Mouse (Mus musculus): ENCODE results near the gene A030005L19Rik.
"Not testable (repeated sequence)": the region's sequence is repeated elsewhere in the genome, so short reads cannot be mapped to it uniquely, and the experiment has no call there.

Gene A030005L19Rik

DNA sequence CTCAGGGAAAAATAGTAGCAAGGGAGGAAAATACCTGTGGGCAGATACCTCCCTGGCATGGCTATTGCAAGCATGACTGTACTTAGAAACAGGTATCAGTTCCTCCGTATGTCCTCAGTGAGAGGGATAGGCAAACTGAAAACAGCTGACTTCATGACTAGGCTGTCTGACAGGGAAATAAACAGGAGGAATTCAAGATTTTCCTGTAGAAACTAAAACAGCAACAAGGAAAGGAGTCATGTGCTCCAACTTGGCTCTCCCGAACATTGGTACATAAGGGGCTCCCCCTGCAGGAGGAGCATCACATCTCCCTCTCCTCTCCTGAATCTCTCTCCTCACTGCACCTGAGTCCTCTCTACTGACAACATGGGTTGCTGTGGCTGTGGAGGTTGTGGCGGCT is at the start of gene A030005L19Rik:
A030005L19Rik (plus strand) TSS at position 301 of the 400 bp plus-strand sequence.
- no peak for DNase-seq (ENCODE audit: low spot score)

- peak; percentile 11 for DNase-seq (ENCODE audit: low spot score)
Observed at GRCm38 (mm10) chr1:82870202-82870601, 42.9 kb upstream of the A030005L19Rik start.

DNA sequence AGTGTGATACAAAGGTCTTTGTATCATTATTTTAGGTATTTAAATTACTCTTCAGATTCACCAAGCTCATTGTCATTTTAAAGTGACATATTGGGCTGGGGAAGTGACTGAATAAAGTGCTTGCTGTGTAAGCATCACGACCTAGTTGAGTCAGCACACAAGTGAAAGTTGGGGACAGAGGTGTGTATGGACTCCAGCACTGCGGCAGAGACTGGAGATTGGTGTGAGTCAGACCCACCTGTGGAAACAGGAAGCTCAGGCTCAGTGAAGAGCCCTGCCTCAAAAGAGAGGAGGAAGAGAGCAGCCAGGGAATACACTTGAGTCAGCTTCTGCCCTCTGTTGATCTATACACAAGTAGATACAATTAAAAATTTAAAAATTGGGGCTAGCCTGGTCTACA is 34.0 kb upstream of the A030005L19Rik start:
- no peak for DNase-seq (ENCODE audit: low spot score)

DNA sequence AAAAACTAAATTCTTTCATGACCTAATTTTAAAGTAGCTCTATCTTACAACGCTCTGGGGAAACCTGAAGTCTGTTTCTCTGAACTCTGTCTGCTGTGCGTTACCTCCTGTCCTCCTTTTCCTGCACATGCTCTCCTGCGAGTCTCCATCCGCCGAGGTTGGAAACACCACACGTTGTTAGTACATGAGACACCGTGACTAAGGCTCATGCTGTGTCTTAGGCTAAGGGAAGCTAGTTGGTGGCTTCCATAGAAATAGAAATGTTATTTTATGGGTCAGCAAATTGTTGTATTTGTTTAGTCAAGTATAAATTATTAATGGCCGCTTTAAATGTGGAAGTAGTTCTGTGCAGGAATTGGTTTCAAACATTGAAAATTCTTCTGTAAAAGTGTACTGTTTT is 32.9 kb upstream of the A030005L19Rik start:
- no peak for DNase-seq (ENCODE audit: low spot score)

DNA sequence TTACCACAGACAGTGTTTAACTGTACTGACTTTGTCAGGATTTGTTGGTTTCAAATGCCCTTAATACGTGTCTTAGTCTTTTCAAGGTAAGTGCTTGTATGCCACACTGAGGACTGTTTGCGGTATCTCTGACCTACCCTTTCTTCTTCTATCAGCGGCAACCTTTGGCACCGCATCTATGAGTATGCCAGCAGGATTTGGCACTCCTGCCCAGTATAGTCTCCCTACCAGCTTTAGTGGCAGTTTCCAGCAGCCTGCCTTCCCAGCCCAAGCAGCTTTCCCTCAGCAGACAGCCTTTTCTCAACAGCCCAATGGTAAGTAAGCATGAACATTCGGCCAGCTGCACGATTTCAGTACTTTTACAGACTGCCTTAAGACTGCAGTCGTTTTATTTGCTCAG is 19.9 kb upstream of the A030005L19Rik start:
- DNase-seq (ENCODE audit: low spot score): no peak

- DNase-seq (ENCODE audit: low spot score): no peak
Observed at GRCm38 (mm10) chr1:82900567-82900966, 12.6 kb upstream of the A030005L19Rik start.

DNA sequence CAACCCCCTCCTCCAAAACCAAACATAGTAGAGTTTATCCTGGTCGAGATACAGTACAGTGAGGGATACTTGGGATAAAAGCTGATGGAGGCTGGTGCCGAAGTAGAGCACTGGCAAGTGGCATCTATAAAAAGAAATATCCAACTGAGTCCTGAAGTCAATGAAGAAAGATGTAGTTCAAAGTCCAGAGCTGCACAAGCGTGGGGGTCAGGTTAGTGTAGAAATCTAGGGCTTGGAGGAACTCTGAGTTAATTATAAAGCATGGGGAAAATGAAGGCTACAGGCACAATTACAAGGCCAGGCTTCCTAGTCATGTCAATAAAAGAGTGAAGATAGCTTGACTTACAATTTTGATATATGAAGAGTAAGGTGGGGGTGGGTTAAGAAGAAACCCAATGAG is 11.9 kb upstream of the A030005L19Rik start:
- DNase-seq (ENCODE audit: low spot score): no peak

DNA sequence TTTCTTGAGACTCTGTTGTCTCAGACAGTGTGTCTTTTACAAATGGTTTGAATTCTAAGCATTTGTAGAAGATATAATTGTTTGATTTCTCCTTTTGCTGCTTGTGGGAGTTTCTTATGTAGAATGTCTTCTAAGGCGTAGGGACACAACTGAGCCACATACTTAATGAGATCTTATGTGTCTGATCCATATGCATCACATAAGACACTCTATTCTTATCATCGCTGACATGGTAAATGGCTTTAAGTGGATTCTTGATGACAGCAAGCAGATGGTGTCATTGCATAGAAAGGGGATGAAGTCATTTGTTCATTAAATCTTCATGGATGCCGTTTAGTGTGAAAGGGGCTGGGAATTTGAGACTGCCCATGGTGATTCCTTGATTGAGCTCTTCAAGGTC is 7.2 kb upstream of the A030005L19Rik start:
- no peak for DNase-seq (ENCODE audit: low spot score)

DNA sequence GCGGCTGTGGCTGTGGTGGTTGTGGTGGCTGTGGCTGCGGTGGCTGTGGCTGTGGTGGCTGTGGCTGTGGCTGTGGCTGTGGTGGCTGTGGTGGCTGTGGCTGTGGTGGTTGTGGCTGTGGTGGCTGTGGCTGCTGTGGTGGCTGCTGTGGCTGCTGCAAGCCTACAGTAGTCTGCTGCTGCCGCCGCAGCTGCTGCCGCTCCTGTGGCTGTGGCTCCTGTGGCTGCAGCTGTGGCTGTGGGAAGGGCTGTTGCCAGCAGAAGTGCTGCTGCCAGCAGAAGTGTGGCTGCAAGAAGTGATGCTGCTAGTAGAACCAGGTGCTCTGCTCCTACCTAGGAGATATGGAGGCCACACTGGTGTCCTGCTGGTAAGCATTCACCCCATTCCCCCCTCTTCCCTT is 309 bp downstream of the A030005L19Rik start:
- not testable (repeated sequence) for DNase-seq (ENCODE audit: low spot score)

- no peak for DNase-seq (ENCODE audit: low spot score)
Observed at GRCm38 (mm10) chr1:82924650-82925049, 11.5 kb downstream of the A030005L19Rik start, which contains the start of gene A030014E15Rik. A030014E15Rik (plus strand) TSS chr1:82924917.

GRCm38 (mm10) chr1:82930558-82930957 is 17.4 kb downstream of the A030005L19Rik start:
- not testable (repeated sequence) for DNase-seq (ENCODE audit: low spot score)

DNA sequence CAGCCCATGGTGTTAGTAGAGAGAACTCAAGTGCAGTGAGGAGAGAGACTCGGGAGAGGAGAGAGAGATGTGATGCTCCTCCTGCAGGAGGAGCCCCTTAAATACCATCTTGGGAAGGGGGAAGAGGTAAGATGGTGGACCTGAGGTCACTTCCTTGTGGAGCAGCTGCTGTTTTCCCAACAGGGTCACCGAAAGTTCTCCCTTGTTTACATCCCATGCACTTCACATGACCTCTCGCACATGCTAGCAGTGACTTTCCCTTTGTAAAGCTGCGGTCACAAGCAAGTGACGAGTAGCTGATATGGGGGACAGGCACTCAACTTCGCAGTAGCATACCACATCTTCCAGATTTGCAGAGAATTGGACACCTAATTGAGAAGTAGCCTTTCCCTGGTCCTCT is 18.2 kb downstream of the A030005L19Rik start, which contains the start of gene Gm6217:
Gm6217 (minus strand) TSS at position 74 of the 400 bp plus-strand sequence.
- not testable (repeated sequence) for DNase-seq (ENCODE audit: low spot score)

- DNase-seq (ENCODE audit: low spot score): no peak
Observed at GRCm38 (mm10) chr1:82938666-82939065, 25.5 kb downstream of the A030005L19Rik start.

- DNase-seq (ENCODE audit: low spot score): not testable (repeated sequence)
Observed at GRCm38 (mm10) chr1:82942505-82942904, 29.4 kb downstream of the A030005L19Rik start.

- not testable (repeated sequence) for DNase-seq (ENCODE audit: low spot score)
Observed at GRCm38 (mm10) chr1:82943295-82943694, 30.2 kb downstream of the A030005L19Rik start, which contains the start of gene A030003K21Rik. A030003K21Rik (minus strand) TSS chr1:82943388.

DNA sequence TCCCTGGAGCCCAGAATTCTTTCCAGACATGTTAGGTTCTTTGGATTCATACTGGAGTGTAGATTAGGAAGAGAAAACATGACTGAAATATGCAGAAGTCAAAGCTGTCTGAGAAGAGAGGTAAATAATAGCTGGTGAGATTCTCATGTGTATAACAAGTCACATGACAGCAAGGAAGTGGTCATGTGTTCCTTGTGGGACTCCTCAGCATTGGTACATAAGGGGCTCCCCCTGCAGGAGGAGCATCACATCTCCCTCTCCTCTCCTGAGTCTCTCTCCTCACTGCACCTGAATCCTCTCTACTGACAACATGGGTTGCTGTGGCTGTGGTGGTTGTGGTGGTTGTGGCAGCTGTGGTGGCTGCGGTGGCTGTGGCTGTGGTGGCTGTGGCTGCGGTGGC is 32.9 kb downstream of the A030005L19Rik start:
- DNase-seq (ENCODE audit: low spot score): not testable (repeated sequence)

- DNase-seq (ENCODE audit: low spot score): no peak
Observed at GRCm38 (mm10) chr1:82948601-82949000, 35.5 kb downstream of the A030005L19Rik start.

GRCm38 (mm10) chr1:82955913-82956312 is 42.8 kb downstream of the A030005L19Rik start, which contains the start of gene Gm7544:
Gm7544 (minus strand) TSS chr1:82956013.
- not testable (repeated sequence) for DNase-seq (ENCODE audit: low spot score)

DNA sequence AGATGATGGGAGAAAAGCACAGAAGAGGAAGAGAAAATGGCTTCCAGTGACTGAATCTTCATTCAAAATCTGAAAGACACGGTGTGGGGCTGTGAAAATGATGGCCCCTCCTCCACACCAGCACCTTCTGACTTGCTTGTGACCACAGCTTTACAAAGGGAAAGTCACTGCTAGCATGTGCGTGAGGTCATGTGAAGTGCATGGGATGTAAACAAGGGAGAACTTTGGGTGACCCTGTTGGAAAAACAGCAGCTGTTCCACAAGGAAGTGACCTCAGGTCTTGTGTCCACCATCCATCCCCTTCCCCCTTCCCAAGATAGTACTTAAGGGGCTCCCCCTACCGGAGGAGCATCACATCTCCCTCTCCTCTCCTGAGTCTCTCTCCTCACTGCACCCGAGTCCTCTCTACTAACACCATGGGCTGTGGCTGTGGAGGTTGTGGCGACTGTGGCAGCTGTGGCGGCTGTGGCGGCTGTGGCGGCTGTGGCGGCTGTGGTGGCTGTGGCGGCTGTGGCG is 46.8 kb downstream of the A030005L19Rik start, which contains the start of gene Gm47955:
Gm47955 (plus strand) TSS at position 417 of the 516 bp plus-strand sequence.
- DNase-seq (ENCODE audit: low spot score): peak; percentile 6

Data from embryo, embryonic 10 days (tissue).